Mouse (Mus musculus): ENCODE measurements at regions not wholly inside any gene's neighbourhood (a gene's known extent, or its start where the extent isn't known, plus 50 kb on each side); places are given as distances from the start of the nearest gene placed in this dataset.

DNA sequence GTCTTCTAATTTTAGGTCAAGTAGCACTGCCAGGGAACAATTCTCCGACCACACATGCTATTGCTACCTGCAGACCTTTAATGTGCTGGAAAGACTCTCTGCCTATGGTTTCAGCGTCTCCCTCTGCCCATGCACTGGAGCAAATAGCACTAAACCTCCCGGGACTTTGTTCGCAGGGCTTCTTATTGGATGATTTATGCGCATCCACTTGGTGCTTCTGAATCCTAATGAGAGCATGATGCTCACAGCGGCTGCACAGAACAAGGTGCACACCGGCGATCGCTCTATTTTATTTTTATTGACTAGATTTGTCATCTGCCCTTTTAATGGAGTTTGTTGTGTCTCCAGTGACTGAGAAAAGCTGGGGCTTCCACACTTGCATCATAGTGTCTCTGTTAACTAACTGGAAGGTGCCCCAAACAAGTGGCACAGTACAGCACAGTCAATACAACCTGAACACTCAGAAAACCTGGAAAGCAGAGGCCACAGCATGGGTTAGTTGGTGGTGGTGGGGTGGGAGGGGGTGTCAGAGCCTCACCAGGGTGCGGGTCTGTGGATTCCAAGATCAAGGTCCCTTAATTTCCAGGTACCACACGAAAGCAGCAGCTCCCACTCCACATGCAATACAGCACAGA is 359.7 kb upstream of the Lmcd1 start:
- no peak for DNase-seq
- Histone ChIP-seq H3K36me3 (ENCODE audit: control insufficient read depth, insufficient read depth, low read length) (no peaks in the 10 kb centered on the region), H3K4me3 (no peak overlapping the region), H3K27ac (no peak overlapping the region), H3K79me2 (replicated peaks; ENCODE audit: control insufficient read depth, insufficient read depth, low read length) (no peaks in the 10 kb centered on the region), H3K27me3 (ENCODE audit: control insufficient read depth, insufficient read depth, low read length) (no peaks in the 10 kb centered on the region), H3K4me1 (ENCODE audit: control insufficient read depth, insufficient read depth, low read length) (no peaks in the 10 kb centered on the region), H3K9ac (ENCODE audit: low read depth, low read length) (no peak overlapping the region)
- intact Hi-C loops (cut with DNase I) = no loop called here
- no peak for TF ChIP-seq POLR2A (IDR thresholded peaks at IDR 0.05; ENCODE audit: insufficient read depth, low read depth, low read length)
- TF ChIP-seq CTCF (IDR thresholded peaks at IDR 0.05) = no peak
- TF ChIP-seq EP300 (IDR thresholded peaks at IDR 0.05; ENCODE audit: insufficient read depth, low read depth, low read length) = no peak
- WGBS = 82% methylated on average over 11 of the region's 11 CpGs

DNA sequence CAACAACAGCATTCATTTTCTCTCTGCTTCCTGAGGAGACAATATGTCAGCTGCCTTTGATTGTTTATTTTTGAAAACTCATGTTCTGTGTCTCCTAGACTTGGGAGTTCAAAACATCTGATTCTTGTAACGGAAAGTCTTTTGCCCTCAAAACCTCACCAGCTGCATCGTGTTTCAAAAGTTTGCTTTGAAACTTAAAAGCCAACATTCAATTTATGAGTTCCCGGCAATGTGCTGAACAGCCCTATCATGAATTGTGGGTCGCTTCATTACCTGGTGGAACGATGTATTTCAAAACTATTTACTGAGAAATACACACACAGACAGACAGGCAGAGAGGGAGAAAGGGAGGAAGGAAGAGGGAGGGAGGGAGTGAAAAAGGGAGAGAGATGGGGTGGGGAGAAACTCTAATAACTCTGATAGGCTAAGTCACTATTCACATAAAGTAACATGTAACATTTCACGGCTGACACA is 356.3 kb upstream of the Lmcd1 start:
- H3K9ac ChIP-seq (ENCODE audit: low read depth, low read length) = no peak overlapping the region
- H3K27ac ChIP-seq = no peak overlapping the region
- no peaks in the 10 kb centered on the region for H3K79me2 ChIP-seq (replicated peaks; ENCODE audit: control insufficient read depth, insufficient read depth, low read length)
- no peak overlapping the region for H3K4me3 ChIP-seq
- no peaks in the 10 kb centered on the region for H3K27me3 ChIP-seq (ENCODE audit: control insufficient read depth, insufficient read depth, low read length)
- DNase-seq = no peak
- H3K4me1 ChIP-seq (ENCODE audit: control insufficient read depth, insufficient read depth, low read length) = no peaks in the 10 kb centered on the region
- TF ChIP-seq EP300 (IDR thresholded peaks at IDR 0.05; ENCODE audit: insufficient read depth, low read depth, low read length) (no peak), POLR2A (IDR thresholded peaks at IDR 0.05; ENCODE audit: insufficient read depth, low read depth, low read length) (no peak), CTCF (IDR thresholded peaks at IDR 0.05) (no peak)
- no peaks in the 10 kb centered on the region for H3K36me3 ChIP-seq (ENCODE audit: control insufficient read depth, insufficient read depth, low read length)
- intact Hi-C loops (cut with DNase I) = no loop called here
- 67% methylated on average over 6 of the region's 6 CpGs for WGBS

- Histone ChIP-seq H3K4me3 (no peak overlapping the region), H3K27ac (no peak overlapping the region), H3K79me2 (replicated peaks; ENCODE audit: control insufficient read depth, insufficient read depth, low read length) (no peaks in the 10 kb centered on the region), H3K9ac (ENCODE audit: low read depth, low read length) (no peak overlapping the region), H3K4me1 (ENCODE audit: control insufficient read depth, insufficient read depth, low read length) (no peaks in the 10 kb centered on the region), H3K27me3 (ENCODE audit: control insufficient read depth, insufficient read depth, low read length) (no peaks in the 10 kb centered on the region), H3K36me3 (ENCODE audit: control insufficient read depth, insufficient read depth, low read length) (no peaks in the 10 kb centered on the region)
- intact Hi-C loops (cut with DNase I) = no loop called here
- TF ChIP-seq CTCF (IDR thresholded peaks at IDR 0.05) = no peak
- TF ChIP-seq POLR2A (IDR thresholded peaks at IDR 0.05; ENCODE audit: insufficient read depth, low read depth, low read length) = no peak
- no peak for TF ChIP-seq EP300 (IDR thresholded peaks at IDR 0.05; ENCODE audit: insufficient read depth, low read depth, low read length)
- WGBS = 76% methylated on average over 3 of the region's 3 CpGs
- peak in 1 of 2 experiments; percentile 7 for DNase-seq
Measured at GRCm38 (mm10) chr6:111917868-111918597, 355.5 kb upstream of the Lmcd1 start.

DNA sequence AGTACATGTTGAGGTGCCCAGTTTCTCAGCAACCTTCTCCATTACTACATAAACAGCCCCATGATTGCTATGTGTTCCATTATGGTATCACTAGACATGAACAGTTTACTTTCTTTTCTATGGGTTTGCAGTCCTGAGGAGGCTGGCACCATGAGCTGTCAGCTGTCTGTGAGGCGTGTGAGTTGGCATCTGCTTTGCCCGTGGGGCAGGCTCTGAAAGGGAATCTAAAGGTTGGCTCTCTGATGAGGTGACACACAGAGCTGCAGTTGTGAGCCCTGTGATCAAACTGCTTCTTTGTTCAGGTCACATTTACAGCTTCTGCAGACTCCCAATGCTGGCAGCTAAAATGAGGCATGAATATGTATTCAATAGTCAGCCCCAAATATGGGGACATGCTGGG is 341.0 kb upstream of the Lmcd1 start:
- Histone ChIP-seq H3K9ac (ENCODE audit: low read depth, low read length) (no peak overlapping the region), H3K36me3 (ENCODE audit: control insufficient read depth, insufficient read depth, low read length) (no peaks in the 10 kb centered on the region), H3K27me3 (ENCODE audit: control insufficient read depth, insufficient read depth, low read length) (no peaks in the 10 kb centered on the region), H3K4me1 (ENCODE audit: control insufficient read depth, insufficient read depth, low read length) (no peaks in the 10 kb centered on the region), H3K27ac (no peak overlapping the region), H3K79me2 (replicated peaks; ENCODE audit: control insufficient read depth, insufficient read depth, low read length) (no peaks in the 10 kb centered on the region), H3K4me3 (no peak overlapping the region)
- intact Hi-C loops (cut with DNase I) = no loop called here
- TF ChIP-seq CTCF (IDR thresholded peaks at IDR 0.05) (no peak), EP300 (IDR thresholded peaks at IDR 0.05; ENCODE audit: insufficient read depth, low read depth, low read length) (no peak), POLR2A (IDR thresholded peaks at IDR 0.05; ENCODE audit: insufficient read depth, low read depth, low read length) (no peak)
- DNase-seq = no peak
- WGBS = 74% methylated on average over 2 of the region's 2 CpGs

- intact Hi-C loops (cut with DNase I) = no loop called here
- Histone ChIP-seq H3K4me3 (no peak overlapping the region), H3K27ac (no peak overlapping the region), H3K36me3 (ENCODE audit: control insufficient read depth, insufficient read depth, low read length) (no peaks in the 10 kb centered on the region), H3K9ac (ENCODE audit: low read depth, low read length) (no peak overlapping the region), H3K27me3 (ENCODE audit: control insufficient read depth, insufficient read depth, low read length) (no peaks in the 10 kb centered on the region), H3K4me1 (ENCODE audit: control insufficient read depth, insufficient read depth, low read length) (no peaks in the 10 kb centered on the region), H3K79me2 (replicated peaks; ENCODE audit: control insufficient read depth, insufficient read depth, low read length) (no peaks in the 10 kb centered on the region)
- TF ChIP-seq CTCF (IDR thresholded peaks at IDR 0.05) = no peak
- TF ChIP-seq EP300 (IDR thresholded peaks at IDR 0.05; ENCODE audit: insufficient read depth, low read depth, low read length) = no peak
- TF ChIP-seq POLR2A (IDR thresholded peaks at IDR 0.05; ENCODE audit: insufficient read depth, low read depth, low read length) = no peak
- whole genome bisulfite sequencing = 82% methylated on average over 1 of the region's 1 CpGs
- DNase-seq = no peak
Measured at GRCm38 (mm10) chr6:111954401-111954800, 319.2 kb upstream of the Lmcd1 start.

DNA sequence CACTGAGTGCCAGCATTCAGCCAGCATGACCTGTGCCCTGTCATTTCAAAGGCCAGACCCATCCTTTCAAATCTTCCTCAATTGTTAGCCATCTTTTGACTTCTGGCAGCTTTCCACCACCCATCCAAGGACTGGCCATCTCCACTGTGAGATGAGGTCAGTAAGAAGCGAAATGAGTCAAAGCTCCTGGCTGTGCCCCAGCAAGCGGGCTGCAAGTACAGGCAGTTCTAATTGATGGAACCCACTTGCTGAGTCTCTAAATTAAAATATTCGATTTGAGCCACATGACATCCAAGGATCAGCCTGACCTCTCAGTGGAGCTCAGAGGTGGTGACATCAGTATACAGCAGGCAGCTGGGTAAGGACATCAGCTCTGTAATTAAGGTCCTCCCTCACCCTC is 307.8 kb upstream of the Lmcd1 start:
- H3K27me3 ChIP-seq (ENCODE audit: control insufficient read depth, insufficient read depth, low read length) = no peaks in the 10 kb centered on the region
- intact Hi-C loops (cut with DNase I) = no loop called here
- DNase-seq = peak; percentile 17 to 19
- H3K9ac ChIP-seq (ENCODE audit: low read depth, low read length) = no peak overlapping the region
- H3K4me3 ChIP-seq = no peak overlapping the region
- no peaks in the 10 kb centered on the region for H3K79me2 ChIP-seq (replicated peaks; ENCODE audit: control insufficient read depth, insufficient read depth, low read length)
- WGBS = 60% methylated on average over 3 of the region's 3 CpGs
- no peak for TF ChIP-seq EP300 (IDR thresholded peaks at IDR 0.05; ENCODE audit: insufficient read depth, low read depth, low read length)
- TF ChIP-seq CTCF (IDR thresholded peaks at IDR 0.05) = no peak
- TF ChIP-seq POLR2A (IDR thresholded peaks at IDR 0.05; ENCODE audit: insufficient read depth, low read depth, low read length) = no peak
- no peak overlapping the region for H3K27ac ChIP-seq
- H3K4me1 ChIP-seq (ENCODE audit: control insufficient read depth, insufficient read depth, low read length) = no peaks in the 10 kb centered on the region
- no peaks in the 10 kb centered on the region for H3K36me3 ChIP-seq (ENCODE audit: control insufficient read depth, insufficient read depth, low read length)

All from heart, adult 2 months (tissue).